Mouse (Mus musculus) midbrain, embryonic 15.5 days (tissue): ENCODE data around the gene Pde8b. TPM values are rescaled to one million over a fixed set of nuclear protein-coding genes. Genes with fewer than 3 reads are reported as not detected.
"Not testable (repeated sequence)": the region's sequence is repeated elsewhere in the genome, so short reads cannot be mapped to it uniquely, and the experiment has no call there.

ENCODE experiments used
- ATAC-seq: fragments of 200-750 bp; cut with Nextera tagmentation; replicated peaks from 2 replicates; pipeline ENCODE4 v1.8.0; 2017; ENCODE audit warnings: moderate TSS enrichment
- H3K27ac ChIP-seq: fragments of 300-500 bp; sonication (generic); 2 replicates; pipeline ENCODE4 v1.5.1; 2015; ENCODE audit warnings: mild to moderate bottlenecking, inconsistent platforms
- H3K27me3 ChIP-seq: fragments of 300-500 bp; sonication (generic); replicated peaks from 2 replicates; pipeline ENCODE4 v1.6.1; 2015; ENCODE audit warnings: inconsistent platforms
- H3K36me3 ChIP-seq: fragments of 300-500 bp; sonication (generic); replicated peaks from 2 replicates; pipeline ENCODE4 v1.6.1; 2015; ENCODE audit warnings: inconsistent platforms
- H3K4me1 ChIP-seq: fragments of 300-500 bp; sonication (generic); 2 replicates; pipeline ENCODE4 v1.6.1; 2015; ENCODE audit warnings: inconsistent platforms
- H3K4me2 ChIP-seq: fragments of 300-500 bp; sonication (generic); 2 replicates; pipeline ENCODE4 v1.6.1; 2015; ENCODE audit warnings: inconsistent platforms, mild to moderate bottlenecking, moderate library complexity
- H3K4me3 ChIP-seq: fragments of 300-500 bp; sonication (generic); 2 replicates; pipeline ENCODE4 v1.5.1; 2015; ENCODE audit warnings: mild to moderate bottlenecking, inconsistent platforms
- H3K9ac ChIP-seq: fragments of 300-500 bp; sonication (generic); 2 replicates; pipeline ENCODE4 v1.6.1; 2015; ENCODE audit warnings: mild to moderate bottlenecking, inconsistent platforms
- H3K9me3 ChIP-seq: fragments of 300-500 bp; sonication (generic); 2 replicates; pipeline ENCODE4 v1.6.1; 2016; ENCODE audit warnings: inconsistent platforms
- WGBS: fragments of 180-500 bp; shearing (Covaris S2); methylation state at CpG from one replicate; pipeline ENCODE4 v1.1.7; 2015; ENCODE audit warnings: mixed read lengths; 5-methylcytosine and 5-hydroxymethylcytosine counted together
- polyA plus RNA-seq: library from polyadenylated mRNA; unstranded; fragments of >200 nt; fragmentation: Nextera tagmentation; extraction: Ambion mirVana; gene quantifications from 2 replicates; pipeline ENCODE4 v1.2.1, GENCODE M21; 2015

Pde8b gene
- polyA plus RNA-seq, 1 experiment from 2014 or later: 6.9 TPM

- Histone ChIP-seq H3K27me3 (no peaks in the 10 kb centered on the region), H3K27ac (no peak overlapping the region), H3K9ac (no peak overlapping the region), H3K36me3 (no peaks in the 10 kb centered on the region), H3K4me1 (no peaks in the 10 kb centered on the region), H3K9me3 (no peaks in the 10 kb centered on the region), H3K4me3 (no peak overlapping the region), H3K4me2 (no peak overlapping the region)
- ATAC-seq: no peak
- WGBS: 81% methylated on average over 2 of the region's 2 CpGs
Measured at GRCm38 (mm10) chr13:95243026-95243425, 7.1 kb downstream of the Pde8b start.

DNA sequence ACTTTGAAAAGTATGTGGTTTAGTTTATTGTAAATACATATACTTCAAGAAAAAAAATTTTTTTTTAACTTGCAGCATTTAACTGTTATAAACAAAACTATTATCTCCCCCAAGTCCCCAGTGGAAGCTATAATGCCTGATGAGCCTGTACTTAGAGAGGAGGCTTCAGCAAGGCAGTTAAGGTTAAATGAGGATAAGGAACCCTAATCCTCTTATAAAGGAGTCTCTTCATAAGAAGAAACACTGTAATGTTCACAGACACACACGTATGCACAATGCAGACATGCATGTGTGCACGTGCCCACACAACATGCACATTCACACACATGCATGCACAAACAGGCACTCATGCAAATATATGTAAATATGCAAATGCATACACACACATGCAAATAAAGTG is 12.6 kb downstream of the Pde8b start:
- Histone ChIP-seq H3K4me3 (no peak overlapping the region), H3K9me3 (no peaks in the 10 kb centered on the region), H3K4me2 (no peak overlapping the region), H3K36me3 (no peaks in the 10 kb centered on the region), H3K9ac (no peak overlapping the region), H3K4me1 (no peaks in the 10 kb centered on the region), H3K27me3 (no peaks in the 10 kb centered on the region), H3K27ac (no peak overlapping the region)
- ATAC-seq: no peak
- WGBS: 74% methylated on average over 2 of the region's 2 CpGs

- no peaks in the 10 kb centered on the region for H3K4me1 ChIP-seq
- H3K36me3 ChIP-seq: no peaks in the 10 kb centered on the region
- H3K4me2 ChIP-seq: no peak overlapping the region
- no peak overlapping the region for H3K27ac ChIP-seq
- ATAC-seq: no peak
- H3K27me3 ChIP-seq: no peaks in the 10 kb centered on the region
- H3K9ac ChIP-seq: no peak overlapping the region
- H3K4me3 ChIP-seq: no peak overlapping the region
- WGBS: 86% methylated on average over 8 of the region's 8 CpGs
- H3K9me3 ChIP-seq: no peaks in the 10 kb centered on the region
Measured at GRCm38 (mm10) chr13:95235261-95235660, 14.9 kb downstream of the Pde8b start.

DNA sequence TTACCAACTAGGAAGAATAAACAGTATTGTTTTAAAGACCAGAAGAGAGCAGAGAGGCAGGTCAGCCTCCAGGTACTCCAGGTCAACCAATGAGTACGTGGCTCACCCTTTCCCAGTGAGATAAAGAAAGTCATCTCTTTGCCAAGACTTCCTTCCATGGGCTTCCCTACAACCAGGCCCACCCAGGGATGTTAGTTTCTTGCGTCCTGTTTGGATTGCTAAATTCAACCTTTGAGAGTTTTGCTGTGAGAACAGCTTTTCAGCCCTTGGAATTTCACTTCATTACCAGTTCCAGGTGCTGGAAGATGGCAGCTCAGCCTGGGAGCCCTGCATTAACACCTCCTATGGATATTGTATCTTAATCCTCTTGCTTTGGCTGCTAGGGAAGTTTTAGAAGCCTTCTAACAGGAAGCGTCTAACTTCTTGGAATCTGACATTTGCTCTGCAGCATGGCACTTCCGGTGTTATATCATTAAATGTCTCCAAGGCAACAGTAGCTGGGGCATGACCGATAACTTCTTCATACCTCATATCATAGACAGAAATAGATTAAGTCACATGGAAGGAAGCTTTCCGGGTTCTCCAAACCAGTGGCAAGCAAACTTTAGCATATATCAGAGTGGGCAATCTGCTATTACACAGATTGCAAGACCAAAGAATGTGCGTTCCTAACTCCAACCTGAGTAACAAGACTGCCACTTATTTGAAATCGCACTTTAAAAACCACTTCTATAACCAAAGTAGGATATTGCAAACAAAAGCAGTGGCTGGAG is 18.6 kb downstream of the Pde8b start:
- Histone ChIP-seq H3K4me2 (no peak overlapping the region), H3K9ac (no peak overlapping the region), H3K9me3 (no peaks in the 10 kb centered on the region), H3K27me3 (no peaks in the 10 kb centered on the region), H3K4me3 (no peak overlapping the region), H3K36me3 (no peaks in the 10 kb centered on the region), H3K4me1 (no peaks in the 10 kb centered on the region), H3K27ac (no peak overlapping the region)
- WGBS: 82% methylated on average over 8 of the region's 8 CpGs
- no peak for ATAC-seq

- Histone ChIP-seq H3K9me3 (no peaks in the 10 kb centered on the region), H3K4me1 (no peaks in the 10 kb centered on the region), H3K9ac (no peak overlapping the region), H3K27me3 (no peaks in the 10 kb centered on the region), H3K36me3 (no peaks in the 10 kb centered on the region), H3K4me2 (no peak overlapping the region), H3K4me3 (no peak overlapping the region), H3K27ac (no peak overlapping the region)
- ATAC-seq: no peak
- 73% methylated on average over 1 of the region's 1 CpGs for WGBS
Measured at GRCm38 (mm10) chr13:95230326-95230725, 19.8 kb downstream of the Pde8b start.

DNA sequence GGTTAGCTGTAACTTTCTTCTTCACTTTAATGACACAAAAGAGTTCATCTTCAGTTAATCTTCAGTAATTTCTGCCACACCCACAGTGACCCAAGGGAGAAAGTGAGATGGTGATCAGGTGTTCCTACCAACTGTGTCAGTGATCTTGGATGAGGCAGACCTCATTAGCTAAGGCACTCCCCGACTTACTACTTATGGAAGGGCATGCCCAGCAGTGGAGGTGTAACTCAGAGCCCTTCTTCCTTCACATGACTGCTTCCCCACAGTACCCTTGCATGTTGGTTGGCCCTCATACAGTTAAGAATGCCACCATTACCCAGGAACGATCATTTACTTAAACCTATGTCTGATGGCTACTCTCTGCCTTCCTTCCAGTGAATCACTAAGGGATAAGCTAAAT is 25.6 kb downstream of the Pde8b start:
- ATAC-seq: no peak
- H3K4me3 ChIP-seq: no peak overlapping the region
- no peaks in the 10 kb centered on the region for H3K27me3 ChIP-seq
- WGBS: 87% methylated on average over 2 of the region's 2 CpGs
- H3K36me3 ChIP-seq: no peaks in the 10 kb centered on the region
- H3K9me3 ChIP-seq: no peaks in the 10 kb centered on the region
- H3K4me2 ChIP-seq: no peak overlapping the region
- peaks cover 11% of the 10 kb centered on the region; the same call in 1 of the 2 replicates for H3K4me1 ChIP-seq
- H3K27ac ChIP-seq: no peak overlapping the region
- H3K9ac ChIP-seq: no peak overlapping the region

DNA sequence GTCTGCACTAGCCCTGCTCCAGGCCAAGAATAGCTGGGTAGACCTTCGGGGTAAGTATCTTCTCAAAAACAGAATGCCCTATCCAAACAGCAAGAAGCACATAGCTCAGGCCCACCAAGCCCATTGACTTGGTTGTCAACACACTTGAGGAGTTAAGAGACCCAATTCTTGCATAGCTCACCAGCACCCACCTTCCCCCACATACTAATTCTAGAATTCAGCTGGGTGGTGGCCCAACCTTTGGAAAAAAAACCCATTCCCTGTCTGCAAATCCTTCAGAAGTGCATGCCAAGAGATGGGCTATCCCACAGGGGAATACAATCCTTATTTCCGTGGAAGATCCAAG is 26.7 kb downstream of the Pde8b start:
- no peak overlapping the region for H3K9ac ChIP-seq
- whole genome bisulfite sequencing: 55% methylated on average over 2 of the region's 2 CpGs

DNA sequence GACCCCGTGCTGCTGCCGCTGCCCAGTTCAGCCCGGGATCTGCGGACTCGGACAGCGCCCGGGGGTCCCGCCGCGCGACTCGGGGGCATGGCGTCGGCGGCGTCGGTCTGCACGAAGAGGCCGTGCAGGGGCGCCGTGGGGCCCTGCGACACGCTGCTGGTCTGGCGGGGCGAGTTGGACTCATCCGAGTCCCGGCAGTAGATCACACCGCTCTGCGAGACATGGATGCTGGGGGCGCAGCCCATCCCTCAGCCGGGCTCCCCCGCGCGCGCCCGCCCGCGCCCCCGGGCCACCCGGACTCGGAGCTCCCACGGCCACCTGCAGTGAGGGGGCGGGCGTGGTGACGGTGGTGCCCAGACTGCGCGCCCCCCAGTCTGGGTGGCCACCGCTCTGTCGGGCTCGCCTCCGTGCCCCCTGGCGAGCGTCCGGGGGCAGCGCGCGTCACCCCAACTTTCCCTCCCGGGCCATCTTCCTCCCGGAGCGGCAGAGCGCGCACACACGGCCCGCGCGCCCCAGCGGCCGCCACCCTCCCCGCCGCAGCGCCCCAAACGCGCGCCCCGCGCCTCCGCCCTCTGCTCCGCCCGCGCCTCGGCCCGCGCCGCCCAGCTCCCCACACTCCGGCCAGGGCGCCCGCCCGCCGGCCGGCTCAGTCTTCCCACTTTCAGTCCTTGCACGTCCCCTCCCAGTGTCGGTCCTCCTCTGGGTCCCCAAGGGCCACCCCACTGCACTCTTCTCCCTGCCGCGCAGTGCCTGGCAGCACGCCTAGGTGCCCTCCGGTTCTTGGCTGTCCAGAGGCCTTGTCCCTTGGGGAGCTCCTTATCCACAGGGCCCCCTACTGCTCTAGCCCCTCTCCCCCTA is 27.3 kb downstream of the Pde8b start:
- ATAC-seq: peak; percentile 79
- WGBS: under 1% methylated on average over 85 of the region's 96 CpGs
- H3K4me2 ChIP-seq: peak overlapping the region; percentile 97
- H3K9ac ChIP-seq: peak overlapping the region; percentile 48
- H3K27me3 ChIP-seq: no peaks in the 10 kb centered on the region
- no peaks in the 10 kb centered on the region for H3K36me3 ChIP-seq
- H3K27ac ChIP-seq: no peak overlapping the region
- no peaks in the 10 kb centered on the region for H3K9me3 ChIP-seq
- H3K4me3 ChIP-seq: peak overlapping the region; percentile 53
- peaks cover 11% of the 10 kb centered on the region; the same call in 1 of the 2 replicates for H3K4me1 ChIP-seq

More for the DNA sequence above, 26.7 kb downstream of the Pde8b start:
- Histone ChIP-seq H3K4me2 (peak overlapping the region; percentile 97), H3K9me3 (no peaks in the 10 kb centered on the region), H3K27me3 (no peaks in the 10 kb centered on the region), H3K27ac (no peak overlapping the region), H3K4me1 (peaks cover 11% of the 10 kb centered on the region; the same call in 1 of the 2 replicates), H3K36me3 (no peaks in the 10 kb centered on the region), H3K4me3 (peak overlapping the region; percentile 53)
- no peak; the same call in 1 of the 2 replicates for ATAC-seq

DNA sequence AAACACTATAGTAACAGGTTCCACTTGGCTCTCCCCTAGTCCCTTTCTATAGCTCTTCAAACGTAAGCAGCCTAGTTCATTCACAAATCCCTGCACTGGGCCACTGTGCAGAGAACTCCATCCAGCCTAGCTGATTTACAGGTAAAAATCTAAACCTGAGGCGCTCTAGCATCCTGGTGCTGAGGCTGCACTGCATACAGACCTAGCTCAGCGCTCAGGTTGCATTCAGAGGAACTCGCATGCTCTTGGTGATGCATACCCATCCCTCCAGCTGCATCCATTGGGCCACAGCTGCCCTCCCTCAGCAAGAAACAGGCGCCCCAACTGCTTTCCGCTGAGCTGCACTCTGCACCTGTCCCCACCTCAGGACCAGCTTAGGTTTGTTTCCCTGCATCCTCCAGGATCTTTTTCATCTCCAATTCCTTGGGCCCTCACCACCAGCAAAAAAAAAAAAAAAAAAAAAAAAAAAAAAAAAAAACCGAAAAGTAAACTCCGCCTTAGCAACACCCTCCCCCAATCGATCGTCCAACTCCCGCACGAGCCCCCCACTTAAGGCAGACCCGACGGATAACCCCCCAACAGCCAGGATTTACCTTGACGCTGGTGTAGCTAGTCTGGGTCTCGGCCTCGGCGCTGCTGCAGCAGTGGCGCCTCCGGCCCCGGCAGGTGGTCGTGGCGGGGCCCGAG is 28.1 kb downstream of the Pde8b start:
- Histone ChIP-seq H3K9ac (peak overlapping the region; percentile 48), H3K4me2 (peak overlapping the region; percentile 97), H3K4me3 (peak overlapping the region; percentile 53), H3K27ac (peak overlapping the region; percentile 20; the same call in 1 of the 2 replicates), H3K27me3 (no peaks in the 10 kb centered on the region), H3K4me1 (peaks cover 11% of the 10 kb centered on the region; the same call in 1 of the 2 replicates), H3K36me3 (no peaks in the 10 kb centered on the region), H3K9me3 (no peaks in the 10 kb centered on the region)
- ATAC-seq: peak; percentile 69
- WGBS: 3% methylated on average over 24 of the region's 24 CpGs

- not testable (repeated sequence) for H3K4me1 ChIP-seq, H3K36me3 ChIP-seq, H3K27me3 ChIP-seq, H3K9ac ChIP-seq, H3K4me3 ChIP-seq, H3K4me2 ChIP-seq, H3K27ac ChIP-seq, ATAC-seq, H3K9me3 ChIP-seq
- 21% methylated on average over 1 of the region's 1 CpGs for WGBS
Measured at GRCm38 (mm10) chr13:95215661-95216170, 34.4 kb downstream of the Pde8b start.

GRCm38 (mm10) chr13:95212320-95212719 is 37.8 kb downstream of the Pde8b start:
- 63% methylated on average over 5 of the region's 5 CpGs for WGBS

GRCm38 (mm10) chr13:95207301-95207700 is 42.8 kb downstream of the Pde8b start:
- 85% methylated on average over 7 of the region's 7 CpGs for WGBS
- not testable (repeated sequence) for ATAC-seq, H3K4me2 ChIP-seq, H3K4me3 ChIP-seq, H3K9me3 ChIP-seq, H3K9ac ChIP-seq, H3K27me3 ChIP-seq, H3K4me1 ChIP-seq, H3K27ac ChIP-seq, H3K36me3 ChIP-seq

More at GRCm38 (mm10) chr13:95212320-95212719, 37.8 kb downstream of the Pde8b start:
- no peaks in the 10 kb centered on the region for H3K9me3 ChIP-seq
- no peak overlapping the region for H3K27ac ChIP-seq
- no peak overlapping the region for H3K9ac ChIP-seq
- no peak for ATAC-seq
- no peak overlapping the region for H3K4me3 ChIP-seq
- no peaks in the 10 kb centered on the region for H3K27me3 ChIP-seq
- H3K36me3 ChIP-seq: no peaks in the 10 kb centered on the region
- no peak overlapping the region for H3K4me2 ChIP-seq
- no peaks in the 10 kb centered on the region for H3K4me1 ChIP-seq
